Mouse (Mus musculus) liver (tissue): ENCODE results near the gene Tnfrsf21.

Experiments used
- DNase-seq: peaks from one replicate; pipeline ENCODE4 v3.0.0-alpha.2; 2020; ENCODE audit warnings: mixed read lengths

Tnfrsf21 gene

DNA sequence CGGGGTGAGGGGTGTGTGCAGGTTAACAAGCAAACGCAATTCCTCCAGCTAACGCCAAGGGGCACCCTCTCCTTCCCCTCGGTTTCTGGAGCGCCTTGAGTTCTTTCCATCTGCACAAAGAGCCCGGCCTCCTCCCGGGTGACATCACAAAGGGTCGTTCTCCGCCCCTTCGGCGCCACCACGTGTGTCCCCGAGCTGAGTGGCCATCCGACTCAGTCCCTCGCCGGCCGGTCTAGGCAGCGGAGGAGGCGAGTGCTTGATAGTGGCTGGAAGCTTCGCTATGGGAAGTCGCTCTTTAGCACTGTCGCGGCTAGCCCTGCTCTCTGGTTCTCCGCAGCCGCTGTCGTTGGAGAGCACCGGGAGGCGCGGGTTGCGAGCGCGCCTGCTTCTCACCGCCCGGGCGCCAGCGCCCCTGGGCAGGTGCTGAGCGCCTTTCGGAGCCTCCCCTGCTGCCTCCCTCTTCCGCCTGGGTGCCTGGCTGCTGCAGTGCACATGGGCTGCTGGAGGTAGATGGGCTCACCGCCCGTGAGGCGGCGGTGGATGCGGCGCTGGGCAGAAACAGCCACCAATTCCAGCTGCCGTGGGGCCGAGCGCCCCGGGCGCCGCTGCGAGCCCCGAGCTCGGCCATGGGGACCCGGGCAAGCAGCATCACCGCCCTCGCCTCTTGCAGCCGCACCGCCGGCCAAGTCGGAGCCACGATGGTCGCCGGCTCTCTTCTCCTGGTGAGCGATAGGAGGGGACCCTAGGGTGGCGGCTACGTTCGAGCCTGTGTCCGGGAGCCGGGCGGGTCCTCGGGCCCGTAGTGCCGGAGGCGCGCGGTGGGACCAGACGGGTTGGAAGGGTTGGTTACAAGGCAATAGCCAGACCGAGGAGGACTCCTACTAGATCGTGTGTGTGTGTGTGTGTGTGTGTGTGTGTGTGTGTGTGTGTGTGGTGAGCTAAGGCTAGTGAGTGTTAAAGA lies at the start of gene Tnfrsf21:
TSS of gene Tnfrsf21 (plus strand) at position 185 of the 961 bp plus-strand sequence.
- peak; percentile 93 for DNase-seq

DNA sequence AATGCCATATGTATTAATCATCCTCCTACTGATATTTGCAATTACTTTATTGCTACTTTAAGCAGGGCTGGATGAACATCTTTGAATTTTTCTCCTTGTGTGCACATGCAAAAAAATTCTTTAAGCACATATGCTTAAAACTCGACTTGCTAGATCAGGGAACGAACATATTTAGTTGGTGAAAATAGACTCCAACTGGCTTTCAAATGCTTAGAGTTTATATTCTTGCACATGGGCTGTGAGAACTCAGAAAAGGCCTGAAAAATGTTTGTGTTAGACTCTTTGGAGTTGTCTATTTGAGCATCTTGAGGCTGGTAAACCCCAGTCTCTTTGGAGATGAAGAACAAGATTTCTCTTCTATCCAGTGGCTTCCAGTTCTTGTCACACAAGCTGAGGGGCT lies 48.2 kb upstream of the Tnfrsf21 start:
- DNase-seq: no peak

DNA sequence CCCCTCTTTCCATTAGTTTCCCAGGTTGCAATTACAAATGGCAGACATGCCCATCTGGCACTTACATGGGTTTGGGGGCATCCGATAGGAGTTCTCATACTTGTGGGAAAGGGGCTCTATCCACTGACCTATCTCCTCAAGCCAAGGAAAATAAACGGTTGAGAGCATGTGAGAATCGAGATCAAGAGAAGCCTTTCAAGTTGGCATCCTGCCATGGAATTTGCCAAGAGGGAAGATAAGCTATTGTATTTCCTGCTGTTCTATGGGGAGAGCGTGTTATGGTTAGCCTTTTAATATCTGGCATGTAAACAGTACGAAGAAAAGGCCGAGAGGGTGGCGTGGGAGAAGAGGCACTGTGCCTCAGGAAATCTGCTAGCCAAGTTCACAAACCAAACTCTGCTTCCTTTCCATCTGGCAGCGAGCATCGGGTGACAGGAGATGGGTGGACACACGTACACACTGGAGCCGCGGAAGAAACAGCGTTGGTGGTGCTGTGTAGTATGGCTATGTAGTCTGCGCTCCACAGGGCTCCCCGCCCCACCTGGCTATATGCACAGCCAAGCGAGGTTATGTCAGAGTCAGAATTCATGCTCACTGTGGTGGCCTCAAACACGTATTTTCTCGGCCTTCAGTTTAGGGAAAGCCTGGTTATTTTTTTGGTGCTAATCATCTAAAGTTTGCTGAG lies 40.9 kb upstream of the Tnfrsf21 start:
- DNase-seq: no peak

DNA sequence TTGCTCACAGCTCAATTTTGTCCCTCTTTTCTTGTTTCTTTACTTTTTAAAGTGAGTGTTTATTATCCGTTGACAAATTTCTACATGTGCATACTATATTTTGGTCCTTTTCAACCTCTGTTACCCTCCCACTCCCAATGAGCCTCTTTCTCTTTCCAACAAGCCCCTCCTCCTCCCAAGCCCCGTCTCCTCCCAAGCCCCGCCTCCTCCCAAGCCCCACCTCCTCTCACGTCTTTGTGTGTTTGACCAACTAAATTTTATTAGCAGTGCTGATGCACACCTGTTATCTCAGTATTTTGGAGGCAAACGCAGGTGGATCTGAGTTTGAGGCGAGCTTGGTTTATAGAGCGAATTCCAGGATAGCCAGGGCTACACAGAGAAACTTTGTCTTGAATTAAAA lies 38.6 kb upstream of the Tnfrsf21 start:
- DNase-seq: no peak

DNA sequence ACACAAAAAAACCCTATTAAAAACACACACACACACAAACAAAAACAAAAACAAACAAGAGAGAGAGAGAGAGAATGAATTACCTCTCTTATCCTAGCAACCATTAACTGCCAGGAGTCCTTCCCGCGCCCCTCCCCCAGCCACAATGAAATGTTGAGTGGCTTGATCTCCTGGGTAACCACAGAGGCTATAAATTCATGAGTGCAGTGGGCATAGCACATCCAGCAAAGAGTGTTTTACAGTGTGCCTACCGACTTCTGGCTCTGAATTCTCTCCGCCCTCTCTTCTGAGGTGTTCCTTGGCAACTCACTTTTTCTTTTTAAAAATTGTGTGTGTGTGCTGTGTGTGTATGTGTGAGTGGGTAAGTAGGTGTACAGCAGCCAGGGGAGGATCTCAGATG lies 38.0 kb upstream of the Tnfrsf21 start:
- no peak for DNase-seq

DNA sequence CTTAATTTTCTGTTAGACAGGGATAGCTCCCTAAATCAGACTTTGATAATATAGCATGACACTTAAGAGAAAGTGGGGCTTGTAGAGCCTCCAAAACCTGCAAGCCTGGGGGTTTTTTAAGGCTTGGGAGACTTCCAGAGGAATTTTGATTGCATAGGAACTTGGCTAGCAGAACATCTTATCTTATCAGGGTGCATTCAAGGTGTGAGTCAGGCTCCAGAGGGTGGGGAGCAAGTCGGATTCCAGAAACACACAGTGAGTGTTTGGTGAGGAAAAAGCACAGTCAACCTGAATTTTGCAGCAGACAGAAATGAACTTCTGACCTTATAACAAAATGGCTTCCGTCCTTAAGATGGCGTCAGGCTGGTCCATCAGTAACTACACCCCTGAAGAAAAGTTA lies 34.5 kb upstream of the Tnfrsf21 start:
- no peak for DNase-seq

DNA sequence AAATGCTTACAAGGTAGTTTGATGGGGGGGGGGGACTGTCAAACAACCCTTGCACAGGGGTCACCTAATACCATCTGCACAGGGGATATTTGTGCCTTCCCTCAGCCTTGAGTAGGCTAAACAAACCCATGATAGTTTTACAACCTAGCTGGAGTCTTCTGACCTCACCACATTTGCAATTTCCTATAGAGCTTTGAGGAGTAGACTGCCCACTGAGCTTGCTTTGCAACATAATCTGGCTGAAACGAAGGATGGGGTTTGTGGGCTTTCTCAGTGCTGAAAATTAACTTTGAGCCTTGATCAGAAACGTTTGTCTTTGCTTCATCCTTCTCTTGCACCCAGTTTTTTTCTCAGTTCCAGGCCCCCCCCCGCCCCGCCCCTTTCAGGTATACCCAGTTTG lies 33.8 kb upstream of the Tnfrsf21 start:
- DNase-seq: no peak

DNA sequence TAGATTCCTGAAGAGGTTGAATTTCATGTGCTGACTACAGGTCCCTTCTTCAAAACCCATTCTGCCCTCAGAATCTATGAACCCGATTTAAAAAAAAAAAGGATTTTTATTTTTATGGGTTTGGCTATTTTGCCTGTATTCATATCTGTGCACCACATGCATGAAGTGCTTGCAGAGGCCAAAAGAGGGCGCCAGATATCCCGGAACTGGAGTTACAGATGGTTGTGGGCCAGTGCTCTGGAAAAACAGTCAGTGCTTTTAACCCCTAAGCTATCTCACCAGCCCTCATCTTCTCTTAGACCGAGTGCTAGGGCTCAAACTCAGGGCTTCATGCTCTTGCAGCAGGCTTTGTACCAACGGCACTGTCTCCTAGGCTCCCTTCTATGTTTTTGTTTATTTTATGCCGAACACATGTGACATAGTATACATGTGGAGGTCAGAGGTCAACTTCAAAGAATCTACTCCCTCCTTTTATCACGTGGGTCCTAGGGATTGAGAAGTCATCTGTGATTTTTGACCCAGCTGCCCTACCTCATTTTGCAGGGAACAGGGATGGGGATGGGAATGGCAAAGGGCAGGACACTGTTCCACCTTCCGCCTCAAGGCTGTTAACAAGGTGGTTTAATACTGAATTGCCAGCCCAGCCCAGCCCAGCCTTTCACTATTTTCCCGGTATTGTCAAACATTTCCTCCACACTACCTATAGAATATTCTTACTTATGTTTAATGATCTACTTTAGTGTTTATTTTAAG lies 30.3 kb upstream of the Tnfrsf21 start:
- DNase-seq: peak; percentile 32

DNA sequence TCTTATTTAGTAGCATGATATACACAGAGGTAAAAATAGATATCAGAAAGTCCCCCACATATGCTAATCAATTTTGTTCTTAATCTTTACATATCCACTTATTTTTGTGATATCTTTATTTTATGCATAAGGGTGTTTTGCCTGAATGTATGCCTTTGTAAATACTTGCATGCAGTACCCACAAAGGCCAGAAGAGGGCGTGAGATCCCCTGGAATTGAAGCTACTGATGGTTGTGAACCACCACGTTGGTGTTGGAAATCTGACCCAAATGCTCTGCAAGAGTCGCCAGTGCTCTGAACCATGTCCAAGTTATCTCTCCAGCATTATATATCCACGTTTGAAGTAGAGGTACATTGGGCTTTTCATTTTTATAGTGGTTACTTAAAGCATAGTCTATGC lies 28.7 kb upstream of the Tnfrsf21 start:
- DNase-seq: peak; percentile 50

DNA sequence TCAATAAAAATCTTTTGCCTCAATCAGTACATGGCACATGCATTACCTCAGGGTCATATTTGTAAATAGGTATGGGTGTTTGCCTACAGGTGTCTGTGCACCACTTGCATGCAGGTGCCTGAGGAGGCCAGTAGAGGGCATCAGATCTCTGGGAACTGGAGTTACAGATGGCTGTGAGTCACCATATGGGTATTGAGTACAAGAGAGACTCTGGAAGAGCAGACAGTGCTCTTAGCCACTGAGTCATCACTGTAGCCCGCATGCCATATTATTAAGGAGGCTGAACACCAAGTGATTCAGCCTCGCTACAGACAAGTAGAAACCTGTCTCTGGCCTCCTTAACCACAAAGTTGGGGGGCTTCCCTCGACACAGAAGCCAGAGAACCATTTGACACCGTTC lies 26.4 kb upstream of the Tnfrsf21 start:
- no peak for DNase-seq

DNA sequence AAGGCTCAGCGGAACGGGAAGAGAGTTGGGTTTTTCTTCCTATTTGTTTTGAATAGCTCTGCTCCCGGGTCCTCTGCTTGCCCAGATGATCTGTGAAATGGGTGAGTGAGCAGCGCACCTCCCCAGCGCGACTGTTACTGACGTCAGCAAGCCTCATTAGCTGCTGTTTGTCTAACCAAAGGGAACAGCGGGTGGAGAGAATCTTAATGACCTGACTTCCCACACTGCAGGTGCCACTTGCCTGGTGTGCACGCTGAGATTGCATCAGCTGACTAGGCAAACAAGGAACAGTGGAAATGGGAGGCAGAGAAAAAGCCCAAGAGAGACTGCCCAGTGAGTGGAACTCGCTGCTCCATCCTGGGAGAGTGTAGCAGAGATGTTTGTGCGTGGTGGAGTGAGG lies 25.2 kb upstream of the Tnfrsf21 start:
- no peak for DNase-seq

DNA sequence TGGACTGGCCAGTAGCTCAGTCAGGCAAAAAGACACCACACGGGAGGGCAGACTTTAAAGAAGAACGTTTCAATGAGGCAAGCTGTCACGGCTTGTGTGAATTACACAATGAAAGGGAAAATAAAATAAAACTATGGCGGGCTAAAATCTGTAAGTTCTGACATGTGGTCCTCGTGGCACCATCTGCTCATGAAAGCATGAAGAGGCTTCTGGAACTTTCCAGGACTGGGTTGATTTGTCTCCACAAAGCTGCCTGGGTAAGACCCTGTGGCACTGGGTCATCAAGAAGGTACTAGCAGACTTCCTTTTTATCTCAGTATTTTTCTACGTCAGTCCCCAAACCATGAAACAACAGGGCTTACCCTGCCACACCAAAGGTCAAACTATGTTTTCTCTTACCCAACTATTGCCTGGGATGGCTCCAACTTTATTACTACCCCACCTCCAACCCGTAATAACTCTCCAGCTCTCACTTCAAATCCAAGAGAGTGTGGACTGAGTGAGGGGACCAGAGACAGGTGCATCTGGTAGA lies 16.8 kb upstream of the Tnfrsf21 start:
- no peak for DNase-seq

DNA sequence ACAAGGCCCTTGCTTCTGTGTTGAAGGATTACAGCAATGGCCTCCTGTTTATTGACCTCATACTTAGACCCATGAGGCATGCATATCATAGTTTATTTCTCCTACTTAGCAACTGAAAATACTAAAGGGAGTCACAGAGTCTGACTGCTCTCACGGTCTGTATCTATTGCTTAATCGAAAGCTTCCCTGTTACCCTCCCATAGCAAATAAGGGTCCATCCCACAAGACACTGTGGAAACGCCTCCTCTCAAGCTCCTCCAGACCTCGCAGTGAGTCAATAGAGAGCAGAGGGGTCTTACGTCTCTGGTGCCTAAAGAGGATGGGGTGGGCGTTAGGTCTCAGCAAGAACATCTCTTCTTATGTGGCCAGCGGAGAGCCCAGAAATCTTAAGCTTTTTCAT lies 15.8 kb upstream of the Tnfrsf21 start:
- DNase-seq: no peak

DNA sequence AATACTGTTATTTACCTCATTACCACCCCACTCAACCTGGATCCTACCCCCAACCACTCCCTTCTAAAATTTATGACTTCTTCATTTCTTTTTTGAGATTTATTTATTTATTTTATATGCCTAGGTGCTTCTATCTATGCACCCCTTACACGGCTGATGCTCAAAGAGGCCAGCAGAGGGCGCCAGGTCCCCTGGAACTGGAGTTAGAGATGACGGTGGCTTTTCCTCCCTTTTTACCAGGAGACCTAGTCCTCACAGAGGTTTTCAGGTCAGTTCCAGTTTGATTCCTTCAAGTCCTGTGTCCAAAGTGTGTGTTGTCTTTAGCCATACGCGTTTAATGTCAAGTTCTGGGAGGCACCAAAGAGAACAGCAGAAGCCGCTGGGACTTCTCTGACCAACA lies 3.6 kb upstream of the Tnfrsf21 start:
- peak; percentile 75 for DNase-seq

DNA sequence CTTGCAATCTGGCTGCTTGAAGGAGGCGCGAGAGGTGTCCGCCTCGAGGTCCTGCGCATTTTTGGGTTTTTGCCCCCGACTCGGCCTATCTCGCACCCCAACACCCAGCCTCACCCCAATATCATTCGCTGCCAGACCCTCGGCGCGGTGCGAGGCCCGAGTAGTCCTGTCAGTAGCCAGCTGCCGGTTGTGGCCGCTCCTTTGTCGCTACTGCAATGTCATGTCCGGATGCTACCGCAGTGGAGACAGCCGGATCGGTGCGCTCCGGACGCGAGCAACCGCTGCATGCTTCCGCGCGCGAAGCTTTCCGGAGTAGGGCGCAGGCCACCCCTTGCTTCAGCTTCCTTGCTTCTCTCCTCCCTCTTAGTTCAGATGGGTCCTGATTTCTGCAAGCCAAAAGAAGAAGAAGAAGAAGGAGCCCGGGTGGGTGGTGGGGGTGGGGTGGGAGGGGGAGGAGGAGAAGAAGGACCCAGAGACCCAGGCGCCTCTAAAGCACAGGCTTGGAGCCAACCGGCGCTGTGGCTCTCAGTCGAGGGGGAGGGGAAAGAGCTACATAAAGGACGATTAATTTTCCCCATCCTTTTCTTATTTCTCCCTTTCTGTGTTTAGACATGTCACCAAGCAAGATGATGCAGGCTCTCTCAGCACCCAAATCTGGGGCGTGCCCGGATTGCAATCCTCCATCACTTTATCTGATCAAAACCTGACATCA lies 1.1 kb downstream of the Tnfrsf21 start:
- peak; percentile 84 for DNase-seq

DNA sequence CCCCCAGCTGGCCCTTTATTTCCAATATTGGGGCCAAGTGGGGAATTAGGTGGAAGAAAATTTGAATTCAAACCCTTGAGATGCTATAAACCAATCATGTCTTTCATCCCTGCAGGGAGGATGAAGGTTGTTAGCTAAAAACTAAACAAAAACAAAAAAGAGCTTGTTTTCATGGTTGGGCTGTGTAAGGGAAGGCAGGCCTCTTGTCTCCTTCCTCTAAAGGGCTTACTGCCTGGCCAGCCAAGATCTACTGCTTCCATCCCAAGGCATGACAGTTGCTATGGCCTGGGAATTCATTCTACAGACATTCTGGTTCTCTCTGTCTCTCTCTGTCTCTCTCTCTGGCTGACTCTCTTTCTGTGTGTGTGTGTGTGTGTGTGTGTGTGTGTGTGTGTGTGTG lies 1.7 kb downstream of the Tnfrsf21 start:
- DNase-seq: no peak

DNA sequence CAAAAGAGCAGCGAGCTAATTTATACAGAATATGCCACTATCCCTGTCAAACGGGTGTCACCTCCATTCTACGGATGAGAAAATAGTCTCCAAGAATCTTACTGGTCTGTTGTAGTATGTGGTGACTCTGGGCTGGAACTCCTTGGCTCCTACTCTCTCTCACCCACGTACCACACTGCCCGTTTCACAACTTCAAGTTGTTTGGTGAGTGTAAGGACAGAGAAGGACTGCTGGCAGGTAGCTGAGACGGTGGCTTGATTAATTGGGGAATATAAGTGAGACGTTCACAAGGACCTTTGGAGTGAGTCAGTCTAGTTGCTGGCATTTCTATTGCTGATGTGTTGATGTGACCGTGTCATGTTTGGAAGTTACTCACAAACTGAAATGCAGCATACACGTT lies 3.3 kb downstream of the Tnfrsf21 start:
- DNase-seq: no peak

DNA sequence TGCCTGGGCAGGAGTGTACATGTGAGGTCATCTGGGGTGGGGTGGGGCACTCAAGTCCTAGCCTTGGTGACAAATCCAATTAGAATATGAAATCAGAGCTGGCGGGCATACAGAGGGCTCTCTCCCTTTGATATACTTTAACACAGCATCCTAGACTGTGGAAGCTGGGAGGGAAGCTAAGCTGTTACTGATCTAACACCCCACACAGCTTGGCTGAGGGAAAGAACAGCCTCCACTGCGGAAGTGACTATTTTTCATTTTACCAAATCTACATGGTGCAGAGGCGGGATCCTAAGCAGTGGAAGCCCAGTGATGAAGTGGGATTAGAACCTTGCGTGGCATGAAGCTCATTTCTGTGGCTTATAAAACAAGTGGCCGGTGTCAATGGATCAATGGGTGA lies 4.7 kb downstream of the Tnfrsf21 start:
- no peak for DNase-seq

DNA sequence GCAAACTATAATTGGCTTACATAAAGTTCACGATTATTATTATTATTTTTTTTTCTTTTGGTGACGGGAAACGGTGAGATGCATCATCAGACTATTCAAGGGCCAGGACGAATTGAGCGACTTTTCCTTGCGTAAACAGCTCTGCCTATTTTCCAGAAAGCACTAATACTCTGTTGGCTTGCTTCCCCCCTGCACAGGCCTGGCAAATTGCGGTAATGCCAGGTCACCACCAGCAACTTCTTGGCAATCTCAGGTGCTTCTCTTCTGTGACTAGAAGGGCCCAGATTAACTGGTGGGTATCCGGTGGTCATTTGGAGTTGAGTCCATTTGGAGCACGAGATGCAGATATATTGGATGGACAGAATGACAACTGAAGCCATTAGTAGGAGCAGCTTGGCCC lies 5.7 kb downstream of the Tnfrsf21 start:
- DNase-seq: no peak

DNA sequence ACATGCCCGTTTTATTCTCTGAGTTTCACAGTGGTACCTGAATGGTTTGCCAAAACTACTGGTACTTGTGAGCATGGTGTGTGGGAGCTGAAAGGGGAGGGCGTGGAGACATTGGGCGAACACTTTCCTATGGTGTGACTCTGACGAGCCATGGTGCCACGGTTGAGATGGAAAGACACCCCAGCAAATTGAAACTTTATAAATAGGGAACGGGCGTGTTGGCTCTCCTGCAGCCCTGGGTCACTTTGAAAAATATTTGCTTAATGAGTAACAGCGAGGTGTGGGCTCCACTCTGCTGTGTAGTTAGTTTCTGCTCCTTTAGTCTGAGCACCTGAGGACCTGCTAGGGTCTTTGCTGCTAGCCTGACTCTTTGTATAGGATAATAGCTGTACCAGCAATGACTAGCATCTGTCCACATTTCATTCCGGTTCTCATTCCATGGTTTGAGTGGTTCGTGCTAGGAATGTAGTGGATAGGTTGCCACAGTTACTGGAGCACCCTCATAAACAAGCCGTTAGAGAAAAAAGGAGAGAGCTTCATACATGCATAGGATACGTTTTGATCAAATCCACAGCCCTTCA lies 7.4 kb downstream of the Tnfrsf21 start:
- no peak for DNase-seq

DNA sequence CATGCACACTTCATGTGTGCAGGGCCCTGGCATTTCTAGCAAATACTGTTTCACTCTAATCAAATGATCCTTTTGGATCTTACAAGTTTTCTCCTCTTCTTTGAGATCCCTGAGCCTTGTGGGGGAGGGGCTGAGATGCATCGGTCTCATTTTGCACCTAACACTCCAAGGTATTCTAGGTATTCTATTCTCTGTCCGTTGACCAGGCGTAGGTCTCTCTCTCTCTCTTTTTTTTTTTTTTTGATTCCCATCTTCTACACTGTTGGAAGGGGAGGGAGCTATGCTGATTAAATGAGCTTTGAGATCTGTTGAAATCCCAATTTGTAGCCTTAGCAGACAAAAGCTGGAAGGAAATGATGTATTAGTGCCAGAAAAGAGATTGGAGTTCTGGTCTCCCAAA lies 8.2 kb downstream of the Tnfrsf21 start:
- DNase-seq: peak; percentile 41

DNA sequence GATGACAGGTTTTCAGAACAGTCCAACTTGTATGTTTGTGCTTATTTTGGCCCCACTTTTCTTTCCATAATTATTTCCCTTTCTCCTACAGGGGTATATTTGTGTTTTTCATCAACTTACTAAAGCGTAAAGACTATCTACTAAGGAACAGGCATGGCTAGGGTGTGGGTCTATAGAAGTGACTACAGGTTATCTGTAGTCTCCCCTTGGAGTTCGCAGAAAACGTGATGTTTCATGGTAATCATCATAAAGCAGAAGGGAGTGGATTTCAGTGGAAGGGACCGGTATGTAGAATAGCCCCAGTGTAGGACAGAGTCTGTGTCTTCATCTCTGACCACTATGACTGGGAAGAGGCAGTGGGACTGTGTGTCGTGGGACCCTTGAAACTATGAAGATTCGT lies 8.7 kb downstream of the Tnfrsf21 start:
- peak; percentile 55 for DNase-seq
